Mouse (Mus musculus) gastrocnemius, adult 18-20 months (tissue): ENCODE measurements around the gene Banp. TPM values are rescaled to one million over a fixed set of nuclear protein-coding genes. Genes with fewer than 3 reads are reported as not detected.

ENCODE experiments used
- DNase-seq: peaks from one replicate; pipeline ENCODE4 v3.0.0; 2021; ENCODE audit warnings: low spot score
- total RNA-seq, 2 experiments: library from RNA; stranded (reverse); gene quantifications; 2 replicates each; pipeline ENCODE4 v1.2.3; 2021

Gene Banp
- total RNA-seq, 2 experiments from 2014 or later, result 8.4 TPM

DNA sequence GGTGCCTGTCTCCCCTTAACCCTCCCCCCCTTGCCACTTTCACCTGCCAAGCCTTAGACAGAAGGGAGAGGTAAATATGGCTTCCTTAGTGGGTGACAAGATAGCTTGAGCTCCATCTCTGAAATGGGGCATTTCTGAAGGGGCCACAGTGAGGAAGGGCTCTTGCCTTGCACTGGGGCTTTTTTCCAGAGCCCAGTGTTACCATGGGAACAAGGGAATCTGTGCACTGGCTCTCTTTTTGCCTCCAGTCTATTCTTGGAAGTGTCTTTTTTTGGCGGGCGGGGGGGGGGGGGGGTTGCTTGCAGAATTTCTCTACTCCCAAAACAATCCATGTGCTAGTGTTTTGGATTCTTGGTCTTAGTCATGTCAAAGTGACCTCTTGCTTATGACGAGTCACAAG lies 65.1 kb downstream of the Banp start:
- no peak for DNase-seq

DNA sequence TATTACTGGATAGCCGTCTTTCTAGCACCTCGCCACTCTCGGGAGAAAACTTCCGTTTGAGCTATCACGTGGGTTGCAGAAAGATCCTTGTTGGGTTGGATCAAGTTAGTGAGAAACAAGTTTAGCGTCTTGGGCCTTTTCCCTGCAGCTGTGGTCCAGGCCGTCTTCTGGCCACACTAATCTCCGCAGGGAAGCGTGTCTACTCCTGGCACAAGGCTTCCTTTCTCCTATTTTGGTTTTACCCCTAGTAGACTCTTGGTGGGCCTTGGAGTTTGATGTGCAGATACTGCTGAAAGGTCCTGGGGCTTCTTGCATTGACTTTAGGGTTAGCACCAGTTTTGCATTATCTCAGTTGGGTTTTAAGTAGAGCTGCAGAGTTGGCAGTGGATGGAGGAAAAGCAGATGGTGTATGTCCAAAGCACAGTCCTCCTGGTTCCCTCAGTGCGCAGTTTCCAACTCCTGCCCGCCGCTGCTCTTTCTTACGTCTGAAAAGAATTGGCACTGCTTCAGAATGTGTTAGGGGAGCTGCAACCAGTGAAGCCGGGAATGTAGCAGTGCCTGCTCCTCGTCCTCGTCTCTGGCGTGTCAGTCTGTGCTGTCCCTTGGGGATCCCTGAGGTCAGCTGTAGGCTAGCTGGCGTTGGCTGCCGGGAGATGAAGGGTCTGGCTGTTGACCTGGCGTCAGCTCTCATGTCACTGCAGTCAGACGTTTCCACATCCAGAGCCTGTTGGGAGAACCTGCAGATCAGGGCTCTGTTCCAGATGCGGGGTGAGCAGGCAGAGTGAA lies 68.7 kb downstream of the Banp start:
- peak; percentile 30 for DNase-seq

DNA sequence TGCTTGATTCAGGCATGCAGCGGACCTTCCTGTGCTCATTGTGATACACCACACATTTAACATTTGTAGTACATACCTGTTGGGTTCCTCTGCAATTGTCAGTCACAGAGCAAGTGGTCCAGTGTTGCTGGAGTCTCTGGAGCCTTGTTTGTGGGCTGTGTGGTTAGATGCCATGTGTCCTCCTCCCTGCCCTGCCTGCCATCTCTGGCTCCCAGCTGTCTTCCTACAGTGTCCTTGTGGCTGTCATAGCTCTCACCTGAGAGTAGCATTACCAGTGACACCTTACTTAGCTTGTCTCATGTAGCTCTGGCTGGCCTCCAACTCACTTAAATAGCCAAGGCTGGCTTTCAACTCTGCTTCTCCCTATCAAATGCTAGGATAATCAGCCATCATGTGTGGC lies 69.6 kb downstream of the Banp start:
- DNase-seq, result no peak

DNA sequence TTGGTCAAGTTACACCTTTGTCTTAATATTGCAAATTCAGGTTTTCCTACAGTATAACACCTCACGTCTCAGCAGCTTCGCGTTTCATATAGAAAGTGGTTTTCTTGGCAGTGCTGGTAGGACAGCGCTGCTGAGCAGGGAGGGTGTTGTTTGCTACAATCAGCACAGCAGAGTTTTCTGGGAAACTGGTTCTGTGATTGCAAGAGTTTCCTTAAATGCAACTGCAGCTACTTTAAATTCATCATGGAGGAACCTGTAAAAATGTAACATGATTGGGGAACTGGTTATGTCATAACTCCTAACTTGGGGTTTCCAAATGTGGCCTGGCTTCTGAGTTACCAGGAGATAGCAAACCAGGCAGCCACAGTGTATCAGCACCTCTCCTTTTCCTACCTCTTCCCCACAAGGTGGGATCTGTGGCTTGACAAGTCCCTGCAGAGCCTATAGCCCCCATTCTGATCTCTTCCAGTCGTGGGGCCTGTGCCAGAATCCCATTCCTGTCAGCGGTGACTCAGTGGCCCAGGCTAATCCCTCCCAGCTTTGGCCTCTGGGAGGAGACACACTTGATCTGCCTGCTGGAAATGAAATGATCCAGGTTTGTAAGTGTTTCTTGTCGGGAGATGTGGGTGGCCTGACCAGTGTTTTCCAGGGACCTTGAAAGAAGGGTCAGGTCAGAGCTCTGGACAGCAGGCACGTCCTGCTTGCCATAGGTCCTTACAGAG lies 70.7 kb downstream of the Banp start:
- no peak for DNase-seq

DNA sequence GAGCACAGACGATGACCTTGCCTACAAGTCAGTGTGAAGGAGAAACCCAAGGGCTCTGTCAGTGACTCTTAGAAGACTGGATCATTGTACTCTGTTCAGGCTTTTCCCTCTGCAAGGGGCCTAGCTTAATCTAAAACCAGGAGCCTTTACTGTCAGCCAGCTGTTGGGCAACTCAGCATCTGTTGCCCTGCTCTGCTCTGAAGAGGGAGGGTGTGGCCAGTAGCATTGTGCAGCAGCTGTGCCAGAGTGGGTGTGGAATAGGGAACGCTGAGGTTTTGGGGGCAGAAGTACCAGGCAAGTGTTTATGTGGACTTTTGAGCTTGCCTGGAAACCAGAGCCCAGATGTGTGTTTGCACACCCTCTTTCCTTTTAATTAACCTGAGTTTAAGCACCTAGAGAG lies 72.2 kb downstream of the Banp start:
- no peak for DNase-seq

DNA sequence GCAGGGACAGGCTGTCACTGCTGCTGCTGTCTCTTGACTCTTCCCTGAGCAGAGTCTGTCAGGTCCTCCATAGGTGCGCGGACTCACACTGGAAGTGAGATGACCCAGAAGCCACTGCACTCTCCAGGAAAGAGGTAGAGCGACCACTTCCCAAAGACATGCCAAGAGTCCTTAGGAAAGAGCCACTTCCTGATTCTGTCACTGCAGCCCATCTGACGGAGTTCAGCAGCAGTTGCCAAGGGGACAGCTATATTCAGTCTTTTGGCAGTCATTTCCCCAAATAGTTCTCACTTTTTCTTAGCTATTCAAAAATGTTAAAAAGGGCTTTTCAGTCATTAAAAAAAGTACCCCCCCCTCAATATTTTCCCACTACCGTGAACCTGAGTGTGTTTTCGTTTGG lies 72.7 kb downstream of the Banp start:
- no peak for DNase-seq

DNA sequence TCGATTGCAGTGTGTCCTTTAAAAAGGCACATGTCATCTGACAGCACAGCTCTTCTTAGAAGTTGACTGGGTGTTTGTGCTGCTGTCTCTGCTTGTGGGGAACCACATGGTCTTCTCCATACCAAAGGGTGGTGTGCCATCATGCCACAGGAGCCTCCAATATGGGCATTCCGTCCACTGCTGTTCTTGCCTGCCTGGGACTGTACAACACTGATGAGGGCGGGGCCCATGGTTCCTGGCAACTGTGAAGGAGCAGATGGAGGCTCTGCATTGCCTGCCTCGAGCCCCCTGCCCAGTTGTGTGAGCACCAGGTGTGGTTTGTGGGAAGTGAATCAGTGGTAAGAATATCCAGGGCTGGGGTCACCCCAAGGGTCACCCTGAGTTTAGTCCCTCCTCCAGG lies 73.2 kb downstream of the Banp start:
- no peak for DNase-seq

DNA sequence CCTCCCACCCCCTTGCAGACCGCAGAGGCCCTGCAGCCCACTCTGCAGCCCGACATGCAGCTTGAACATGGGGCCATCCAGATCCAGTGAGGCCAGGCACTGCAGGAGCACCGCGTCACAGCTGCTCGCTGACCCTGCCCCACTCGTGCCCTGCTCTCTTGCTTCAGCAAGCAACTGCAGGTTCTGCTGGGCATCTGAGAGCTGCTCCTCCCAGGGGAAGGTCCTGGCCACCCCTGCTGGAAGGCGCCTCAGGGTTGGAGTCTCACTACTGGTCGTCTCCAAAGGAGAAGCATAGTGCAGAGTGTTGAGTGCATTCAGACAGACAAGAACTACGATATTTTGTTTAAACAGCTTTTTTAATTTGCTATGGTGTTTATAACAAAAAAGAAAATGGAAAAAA lies 76.0 kb downstream of the Banp start:
- DNase-seq, result no peak

DNA sequence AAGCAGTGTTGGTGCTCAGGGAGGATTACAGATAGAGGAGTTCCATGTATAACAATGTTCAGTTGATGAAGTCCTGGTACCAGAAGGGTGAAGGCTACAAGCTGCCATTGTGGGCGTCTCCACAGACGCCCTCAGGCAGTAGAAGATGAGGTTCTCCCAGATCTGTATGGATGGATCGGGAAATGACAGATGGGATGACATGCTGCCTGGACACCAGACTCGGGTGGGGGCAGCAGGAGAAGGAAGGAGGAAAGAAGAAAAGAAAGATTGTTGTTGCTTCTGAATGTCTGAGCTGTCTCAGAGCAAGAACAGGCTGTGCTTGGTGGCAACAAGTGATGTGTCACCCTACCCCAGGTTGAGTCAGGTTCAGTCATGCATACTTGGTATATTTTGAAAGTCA lies 78.6 kb downstream of the Banp start:
- DNase-seq, result no peak

DNA sequence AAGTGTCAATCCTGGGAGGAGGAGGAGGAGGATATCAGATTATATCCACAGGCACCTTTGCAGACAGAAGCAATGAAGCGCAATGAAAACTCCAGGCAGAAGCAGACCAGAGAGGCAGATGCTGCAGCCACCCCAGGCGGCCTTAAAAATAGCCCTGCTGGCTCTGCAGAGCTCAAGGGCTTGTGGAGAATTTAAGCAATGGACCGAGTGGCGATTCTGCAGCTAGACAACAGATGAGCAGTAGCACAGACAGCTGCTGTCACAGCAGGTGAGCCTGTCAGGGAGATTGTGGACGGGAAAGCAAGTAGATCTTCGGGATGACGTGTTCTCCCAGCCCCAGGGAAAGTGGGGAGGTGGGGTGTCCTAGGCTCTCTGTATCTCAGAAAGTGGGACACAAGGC lies 81.4 kb downstream of the Banp start:
- no peak for DNase-seq

DNA sequence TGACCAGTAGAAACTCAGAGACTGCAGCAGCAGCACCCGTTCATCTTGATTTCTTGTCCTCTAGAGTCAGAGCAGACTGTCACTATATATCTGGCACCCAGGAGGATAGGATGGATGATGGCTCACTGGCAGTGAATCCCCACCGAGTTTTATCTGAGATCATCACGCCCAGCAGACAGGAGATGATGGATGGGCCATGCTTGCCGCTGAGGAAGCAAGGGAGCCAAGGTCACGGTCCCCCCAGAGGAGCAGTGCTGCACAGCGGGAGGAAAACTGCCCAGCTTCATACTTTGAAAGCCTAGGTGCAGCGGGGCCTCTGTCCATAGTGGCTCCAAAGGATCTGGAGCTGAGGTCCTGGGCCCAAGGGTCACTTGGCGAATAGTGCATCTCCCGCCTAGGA lies 83.2 kb downstream of the Banp start:
- no peak for DNase-seq

DNA sequence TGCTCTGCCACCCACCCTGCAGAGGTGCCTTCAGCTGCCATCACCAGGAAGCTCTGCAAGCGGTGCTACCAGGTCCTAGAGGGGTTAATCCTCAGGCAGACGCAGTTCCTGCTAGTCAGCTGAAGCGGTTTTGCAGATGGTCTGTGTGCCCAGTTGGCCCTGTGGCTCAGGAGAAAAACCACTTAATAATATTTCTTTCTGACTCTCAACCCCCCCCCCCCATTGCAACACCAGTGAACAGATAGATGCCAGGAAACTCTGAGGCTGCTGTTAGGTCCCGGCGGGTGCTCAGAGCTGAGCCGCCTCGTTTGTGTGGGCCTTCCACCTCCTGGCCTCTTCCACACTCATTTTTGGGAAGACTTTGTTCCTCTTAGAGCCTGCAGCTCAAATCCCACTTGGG lies 86.0 kb downstream of the Banp start:
- no peak for DNase-seq

DNA sequence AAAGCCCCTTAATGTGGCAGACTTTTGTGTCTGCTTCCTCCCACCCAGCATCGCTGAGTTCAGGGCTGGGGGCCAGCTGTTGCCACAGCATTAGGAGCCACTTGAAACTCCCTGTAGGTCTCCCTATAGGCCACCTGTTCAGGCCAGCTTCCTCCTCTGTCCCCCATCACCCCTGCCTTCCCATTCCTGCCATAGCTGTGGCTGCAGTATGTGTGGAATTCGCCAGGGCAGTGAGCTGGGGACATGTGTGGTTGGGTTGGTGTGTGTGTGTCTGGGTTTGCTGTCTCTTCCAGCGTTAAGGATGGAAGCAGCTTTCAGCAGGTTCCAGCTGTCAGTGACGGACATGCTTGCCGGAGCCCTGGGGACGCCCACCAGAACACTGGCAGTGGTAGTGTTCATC lies 86.8 kb downstream of the Banp start:
- no peak for DNase-seq

DNA sequence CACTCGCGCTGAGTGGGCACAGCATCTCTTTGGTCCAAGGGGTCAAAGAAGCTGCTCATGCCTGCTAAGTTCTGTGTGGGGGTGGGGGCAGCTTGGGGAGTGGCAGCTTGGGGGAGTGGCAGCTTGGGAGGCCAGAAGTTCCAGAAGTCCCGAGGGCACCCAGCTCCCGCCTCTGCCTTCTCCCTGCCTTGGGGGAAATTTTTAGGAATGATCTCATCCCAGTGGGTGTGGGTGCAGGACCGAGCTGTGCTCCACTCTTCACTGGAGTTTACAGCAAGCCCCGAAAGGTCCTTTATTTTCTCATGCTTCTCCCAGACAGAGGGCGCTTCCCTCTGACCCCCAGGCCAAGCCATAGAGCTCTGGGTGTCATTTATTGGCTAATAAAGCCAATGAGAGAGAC lies 87.7 kb downstream of the Banp start:
- no peak for DNase-seq

DNA sequence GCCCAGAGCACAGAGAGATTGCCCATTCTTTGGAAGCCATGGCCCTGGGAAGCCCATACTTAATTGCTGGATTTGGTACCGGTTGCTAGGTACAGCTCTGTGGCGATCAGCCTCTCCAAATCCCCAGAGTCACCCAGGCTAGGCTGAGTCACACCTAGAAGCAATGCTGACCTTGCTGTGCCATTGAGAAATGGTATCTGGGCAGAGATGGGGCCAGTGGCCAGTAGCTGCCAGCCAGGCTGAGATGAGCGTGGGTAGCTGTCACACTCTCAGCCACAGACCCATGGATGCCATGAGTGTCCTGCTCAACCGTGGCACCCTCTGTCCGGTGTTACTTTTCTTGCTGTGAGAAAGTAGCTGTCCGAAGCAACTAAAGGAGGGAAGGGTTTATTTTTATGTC lies 88.5 kb downstream of the Banp start:
- DNase-seq, result no peak

DNA sequence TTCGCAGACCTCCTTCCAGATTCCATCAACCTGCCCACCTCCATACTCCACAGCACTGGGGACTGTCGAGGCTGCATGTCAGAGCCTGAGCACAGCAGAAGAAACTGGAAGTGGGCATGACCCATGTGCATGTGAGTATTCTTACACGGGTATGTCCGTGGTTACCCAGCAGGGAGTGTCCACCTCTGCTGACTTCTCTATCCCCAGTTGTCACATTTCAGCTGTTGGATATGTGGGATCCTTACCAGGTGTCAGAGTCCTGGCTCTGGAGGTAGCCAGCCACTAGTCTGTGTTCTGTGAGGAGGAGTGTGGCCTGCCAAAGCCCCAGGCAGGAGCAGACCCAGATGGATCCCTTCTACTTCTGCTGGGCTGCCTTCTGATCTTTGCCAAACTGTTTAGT lies 89.9 kb downstream of the Banp start:
- no peak for DNase-seq

DNA sequence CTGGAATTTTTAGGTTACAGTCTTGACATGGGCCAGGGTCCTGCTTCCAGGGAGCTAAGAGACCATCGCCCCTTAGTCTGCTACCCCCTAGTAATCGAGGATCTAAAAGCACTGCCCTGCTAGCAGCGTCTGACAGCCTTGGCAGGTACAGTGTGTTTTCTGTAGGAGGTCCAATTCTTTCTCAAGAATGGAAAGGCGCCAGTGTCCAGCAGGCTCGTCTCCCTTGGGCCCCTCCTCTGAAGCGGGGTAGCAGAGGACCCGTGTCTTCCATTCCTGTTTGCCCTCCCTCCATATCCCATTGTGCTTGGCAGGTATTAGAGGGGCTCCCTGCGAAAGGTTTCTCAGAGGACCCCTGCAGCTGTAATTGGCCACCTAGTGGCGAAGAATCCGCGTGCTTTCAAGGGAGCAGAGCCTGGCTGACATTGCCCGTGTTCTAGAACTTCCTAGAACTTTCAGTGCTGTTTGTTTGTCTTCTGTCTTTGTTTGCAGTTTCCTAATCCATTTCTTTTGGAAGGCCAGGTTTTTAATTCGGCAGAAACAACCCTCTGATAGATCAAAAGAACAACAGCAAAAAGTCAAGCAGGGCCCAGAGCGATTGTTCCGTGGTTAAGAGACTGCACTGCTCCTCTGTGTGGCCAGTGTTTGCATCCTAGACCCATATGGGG lies 97.8 kb downstream of the Banp start:
- peak; percentile 69 for DNase-seq

DNA sequence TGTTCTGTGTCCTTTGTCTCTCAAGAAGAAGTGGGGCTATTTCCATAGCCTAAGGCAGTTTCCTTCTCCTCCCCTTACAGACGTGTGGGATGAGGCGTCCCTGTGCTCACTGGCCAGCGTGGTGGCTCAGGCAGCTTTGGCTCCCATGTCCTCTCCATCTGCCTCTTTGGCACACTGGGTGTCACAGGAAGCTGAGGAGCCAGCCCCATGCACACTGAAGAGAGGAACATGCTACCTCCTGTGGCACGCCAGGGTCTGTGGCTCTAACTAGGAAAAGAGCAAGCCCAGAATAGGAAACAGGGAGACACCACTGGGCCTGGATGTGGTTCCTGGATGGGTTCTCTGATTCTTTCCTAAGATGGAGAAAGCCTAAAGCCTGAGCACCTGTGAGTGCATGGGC lies 99.7 kb downstream of the Banp start:
- DNase-seq, result no peak

DNA sequence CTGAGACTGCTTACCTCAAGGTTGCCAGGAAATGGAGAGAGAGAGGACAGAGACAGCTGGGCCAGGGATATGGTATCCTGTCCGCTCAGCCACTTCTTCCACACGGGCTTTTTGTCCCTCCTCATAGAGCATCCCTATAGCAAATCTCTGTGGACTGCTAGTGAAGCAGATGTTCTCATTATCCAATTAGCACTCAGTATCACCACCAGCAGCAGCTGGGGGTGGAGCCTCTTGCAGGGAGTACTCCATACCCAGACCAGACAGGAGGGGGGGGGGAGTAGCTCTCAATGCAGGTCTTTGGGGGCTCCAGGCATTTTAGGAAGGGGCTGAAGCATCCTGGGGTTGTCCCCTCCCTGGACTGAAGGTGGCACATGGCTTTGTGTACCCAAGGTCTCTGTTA lies 100.4 kb downstream of the Banp start:
- no peak for DNase-seq

DNA sequence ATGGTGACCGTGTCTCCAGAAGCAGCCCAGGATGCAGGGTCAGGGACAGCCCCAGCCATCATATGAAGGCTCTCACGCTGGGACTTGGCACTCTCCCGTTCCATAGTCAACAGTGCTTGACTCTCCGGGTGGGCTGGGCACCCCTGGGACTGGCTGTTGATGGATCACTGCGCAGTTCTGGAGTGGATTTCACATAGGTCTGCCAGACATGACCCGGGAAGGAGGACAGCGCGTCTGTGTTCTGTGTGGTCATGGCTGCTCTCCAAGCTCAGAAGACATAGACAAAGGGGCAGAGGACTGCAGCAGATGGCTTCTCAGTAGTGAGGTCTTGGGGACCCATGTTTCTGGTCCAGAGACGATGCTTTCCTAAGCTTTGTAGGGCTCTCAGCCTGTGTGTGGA lies 101.1 kb downstream of the Banp start:
- no peak for DNase-seq

DNA sequence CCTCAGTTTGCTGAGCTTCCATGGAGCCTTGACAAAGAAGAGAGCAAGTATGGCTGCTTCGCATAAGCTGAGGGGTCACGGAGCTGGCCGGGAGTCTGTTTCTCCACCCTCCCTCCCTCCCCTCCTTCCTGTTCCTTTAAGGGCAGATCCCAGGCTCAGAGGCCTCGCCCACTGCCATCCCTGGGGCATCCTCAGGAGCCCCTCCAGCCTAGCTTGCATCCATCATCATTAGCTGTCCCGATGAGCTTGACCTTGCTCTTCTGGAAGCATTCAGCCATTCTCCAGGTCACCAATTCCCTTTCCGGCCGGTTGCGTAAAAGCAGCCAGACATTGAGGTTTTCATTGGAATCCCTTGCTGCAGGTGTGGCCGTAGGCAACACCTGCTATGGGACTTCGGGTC lies 105.8 kb downstream of the Banp start:
- no peak for DNase-seq

DNA sequence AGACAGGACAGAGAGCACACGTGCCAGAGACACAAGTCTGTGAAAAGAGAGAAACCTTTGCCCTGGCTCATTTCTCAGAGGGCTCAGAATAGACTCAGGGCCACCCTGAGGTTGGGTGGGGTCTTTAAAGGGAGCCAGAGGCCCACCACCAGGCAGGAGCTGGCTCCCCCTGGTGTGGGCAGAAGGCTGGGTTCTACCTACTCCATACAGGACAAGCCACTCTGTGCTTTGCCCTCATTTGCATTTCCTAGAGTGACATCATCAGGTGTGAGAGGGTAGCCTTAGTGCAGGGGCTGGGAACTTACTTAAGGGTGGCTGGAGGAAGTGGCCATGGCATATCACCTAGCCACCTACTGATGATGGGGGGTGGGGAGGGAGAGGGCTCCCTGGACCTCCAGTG lies 106.6 kb downstream of the Banp start:
- no peak for DNase-seq

DNA sequence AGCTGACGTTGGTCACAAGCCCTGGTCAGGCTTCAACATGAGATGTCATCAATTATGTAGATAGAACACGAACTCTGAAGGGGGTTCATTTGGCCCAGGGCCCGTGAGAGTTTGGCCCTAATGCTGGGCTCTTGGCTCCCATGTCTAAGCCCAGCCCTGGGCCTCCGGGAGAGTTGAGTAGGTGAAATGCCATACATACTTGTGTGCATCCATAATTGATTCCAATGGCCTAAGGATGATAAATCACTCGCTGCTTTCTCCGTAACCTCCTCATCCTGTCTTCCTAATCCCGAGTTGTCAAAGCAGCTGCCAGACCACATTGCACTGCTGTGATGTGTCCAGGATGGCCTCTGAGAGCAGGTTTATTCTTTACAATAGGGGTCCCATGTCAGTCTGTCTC lies 107.3 kb downstream of the Banp start:
- DNase-seq, result no peak
